Comparison of ENCODE assay signal across 8 mouse cellular contexts in genomic region chr2:25982426-25983091, GRCm38 (mm10). TPM values are rescaled to one million over a fixed set of nuclear protein-coding genes. Genes with fewer than 3 reads are reported as not detected.
DNase-seq lines count a peak whose midpoint lies in the region; ATAC-seq and TF ChIP-seq lines count a peak whose summit lies in the region.

No protein-coding gene starts in this region.

- 1% methylated on average over 76 of the region's 76 CpGs for WGBS in thymus, adult 2 months
- WGBS in heart, embryonic 10.5 days, result 2% methylated on average over 76 of the region's 76 CpGs
- under 1% methylated on average over 67 of the region's 76 CpGs for WGBS in midbrain, embryonic 14.5 days

- peak overlapping the region; percentile 70 for H3K4me2 ChIP-seq in midbrain, embryonic 14.5 days (ENCODE audit: low read length)

- TF ChIP-seq CTCF in thymus, adult 2 months (IDR thresholded peaks at IDR 0.05; ENCODE audit: borderline replicate concordance, control insufficient read depth, extremely low read depth, insufficient read depth, low read length, poor library complexity), result no peak

- H3K9me3 ChIP-seq in heart, embryonic 10.5 days, result no peaks in the 10 kb centered on the region
- no peaks in the 10 kb centered on the region for H3K9me3 ChIP-seq in midbrain, embryonic 14.5 days (ENCODE audit: control insufficient read depth, low read length)

- H3K9ac ChIP-seq in midbrain, embryonic 14.5 days (replicated peaks; ENCODE audit: low read length), result peak overlapping the region; percentile 97

- H3K4me1 ChIP-seq in thymus, adult 2 months (replicated peaks; ENCODE audit: control insufficient read depth, insufficient read depth, low read length), result peaks cover 12% of the 10 kb centered on the region
- peaks cover 51% of the 10 kb centered on the region for H3K4me1 ChIP-seq in heart, embryonic 10.5 days
- H3K4me1 ChIP-seq in midbrain, embryonic 14.5 days (ENCODE audit: control insufficient read depth, insufficient read depth, low read length), result peaks cover 38% of the 10 kb centered on the region

- H3K27me3 ChIP-seq in thymus, adult 2 months (ENCODE audit: control insufficient read depth, insufficient read depth, low read length), result no peaks in the 10 kb centered on the region
- H3K27me3 ChIP-seq in heart, embryonic 10.5 days (ENCODE audit: insufficient read depth, poor library complexity, severe bottlenecking), result 0 out of 2 replicates have a peak, but pooled peaks cover 9% of the 10 kb centered on the region
- no peaks in the 10 kb centered on the region for H3K27me3 ChIP-seq in midbrain, embryonic 14.5 days (ENCODE audit: control insufficient read depth, insufficient read depth, low read length)

- peak; percentile 1; the same call in 1 of the 2 replicates for ATAC-seq in midbrain, embryonic 14.5 days (ENCODE audit: low FRiP score, low TSS enrichment)

- no peaks in the 10 kb centered on the region for H3K36me3 ChIP-seq in thymus, adult 2 months (ENCODE audit: control insufficient read depth, insufficient read depth, low read length)
- H3K36me3 ChIP-seq in heart, embryonic 10.5 days, result peaks cover 2% of the 10 kb centered on the region; the same call in 1 of the 2 replicates
- H3K36me3 ChIP-seq in midbrain, embryonic 14.5 days (ENCODE audit: control insufficient read depth, insufficient read depth, low read length), result 0 out of 2 replicates have a peak, but pooled peaks cover 5% of the 10 kb centered on the region

- TF ChIP-seq POLR2A in thymus, adult 2 months (IDR thresholded peaks at IDR 0.05; ENCODE audit: control insufficient read depth, extremely low read depth, insufficient read depth, low read length, poor library complexity), result no peak

- H3K27ac ChIP-seq in thymus, adult 2 months (ENCODE audit: control insufficient read depth, insufficient read depth, low read length), result no peak overlapping the region
- peak overlapping the region; percentile 93 for H3K27ac ChIP-seq in heart, embryonic 10.5 days
- peak overlapping the region; percentile 96 for H3K27ac ChIP-seq in midbrain, embryonic 14.5 days (replicated peaks; ENCODE audit: low read depth, low read length)

- DNase-seq in cerebellum, postnatal 14 days, result peak; percentile 73 to 76
- DNase-seq in cerebellum, adult 11-12 months, result no peak
- DNase-seq in thymus, adult 2 months, result peak; percentile 34
- no peak for DNase-seq in thymus, postnatal 4 days
- peak; percentile 79 for DNase-seq in heart, embryonic 10.5 days (ENCODE audit: low spot score)
- peak; percentile 24 to 26 for DNase-seq in left cerebral cortex, postnatal 25 days (ENCODE audit: low spot score in 2 of 2)
- DNase-seq in midbrain, embryonic 14.5 days, result no peak
- DNase-seq in yolk sac, embryonic 10.5 days (ENCODE audit: low spot score), result peak; percentile 48

- peak overlapping the region; percentile 76 for H3K4me3 ChIP-seq in thymus, adult 2 months (ENCODE audit: control insufficient read depth, insufficient read depth, low read length)
- peak overlapping the region; percentile 70 for H3K4me3 ChIP-seq in heart, embryonic 10.5 days
- peak overlapping the region; percentile 90 for H3K4me3 ChIP-seq in midbrain, embryonic 14.5 days (replicated peaks; ENCODE audit: low read depth, low read length)

- intact Hi-C loops in left cerebral cortex, postnatal 25 days (cut with DNase I), result loop anchor here (1.0 to 5.0 kb wide), 3 partner anchors 38 to 275 kb away; partner anchors contain the start of genes Bmyc, Kcnt1 and Ubac1

RNA-seq across cellular contexts. Expression of gene Camsap1, which starts 0.5 kb away (rescaled TPM):
- polyA plus RNA-seq in thymus, adult 2 months (2012; rRNA removed), result 20.7 and 21.7 TPM in 2 replicates
- 13.4 and 13.9 TPM in 2 replicates for polyA plus RNA-seq in heart, embryonic 10.5 days (2016; fragmentation: Nextera tagmentation; extraction: Ambion mirVana)
- 100 to 1,000 TPM; 148 to 162 TPM for total RNA-seq in left cerebral cortex, postnatal 25 days (2021)
- 82.1 and 95.9 TPM in 2 replicates for polyA plus RNA-seq in midbrain, embryonic 14.5 days (2014; fragmentation: Nextera tagmentation; extraction: Ambion mirVana)

RNA-seq across cellular contexts. Expression of gene Ubac1, which starts 39.0 kb away (rescaled TPM):
- polyA plus RNA-seq in thymus, adult 2 months (2012; rRNA removed), result 61.9 and 66.3 TPM in 2 replicates
- polyA plus RNA-seq in heart, embryonic 10.5 days (2016; fragmentation: Nextera tagmentation; extraction: Ambion mirVana), result 116 and 127 TPM in 2 replicates
- total RNA-seq in left cerebral cortex, postnatal 25 days (2021), result 10 to 100 TPM; 59.1 to 68.2 TPM
- 122 and 129 TPM in 2 replicates for polyA plus RNA-seq in midbrain, embryonic 14.5 days (2014; fragmentation: Nextera tagmentation; extraction: Ambion mirVana)

Comparison
In these comparisons a context has a peak if more than half of its experiments do, and no peak if none do; other contexts are left out.
1. DNase-seq: peak in cerebellum, postnatal 14 days (2 of 2), thymus, adult 2 months (single experiment), heart, embryonic 10.5 days (single experiment), left cerebral cortex, postnatal 25 days (2 of 2) and yolk sac, embryonic 10.5 days (single experiment); none in cerebellum, adult 11-12 months (single experiment), thymus, postnatal 4 days (single experiment) and midbrain, embryonic 14.5 days (single experiment).
2. Peak in every context shown above with its lines, with median percentiles within 50 percentile points of each other: H3K4me3 ChIP-seq.